Mouse (Mus musculus) macrophage (primary cell): ENCODE measurements around the gene Trpv4. TPM values are rescaled to one million over a fixed set of nuclear protein-coding genes. Genes with fewer than 3 reads are reported as not detected.

Experiments
- H3K27ac ChIP-seq: fragments of 350-480 bp; formaldehyde crosslinking; 2 replicates; pipeline ENCODE4 v1.9.0; 2021
- H3K36me3 ChIP-seq: fragments of 350-480 bp; formaldehyde crosslinking; 2 replicates; pipeline ENCODE4 v1.9.0; 2021; ENCODE audit errors: inconsistent target
- H3K4me3 ChIP-seq: fragments of 350-480 bp; formaldehyde crosslinking; 2 replicates; pipeline ENCODE4 v1.9.0; 2021; ENCODE audit errors: inconsistent target
- H3K79me2 ChIP-seq: fragments of 350-480 bp; formaldehyde crosslinking; 2 replicates; pipeline ENCODE4 v1.9.0; 2021; ENCODE audit errors: inconsistent target
- WGBS: methylation state at CpG from one replicate; pipeline ENCODE4 v1.1.7; 2026; ENCODE audit warnings: inconsistent platforms; ENCODE audit not compliant: missing documents; 5-methylcytosine and 5-hydroxymethylcytosine counted together
- polyA plus RNA-seq: library from polyadenylated mRNA; stranded (reverse); fragments of 250-400 nt; gene quantifications from 3 replicates; pipeline ENCODE4 v1.2.4, GENCODE M21; 2018; ENCODE audit warnings: inconsistent platforms

Gene Trpv4
- polyA plus RNA-seq, 1 experiment from 2014 or later = 7.1 TPM

GRCm38 (mm10) chr5:114685986-114686385 lies 27.8 kb upstream of the Trpv4 start:
- Histone ChIP-seq H3K4me3 (no peak overlapping the region), H3K79me2 (peaks cover 96% of the 10 kb centered on the region), H3K27ac (no peak overlapping the region), H3K36me3 (peaks cover 5% of the 10 kb centered on the region; the same call in 1 of the 2 replicates)
- 97% methylated on average over 5 of the region's 5 CpGs for WGBS

DNA sequence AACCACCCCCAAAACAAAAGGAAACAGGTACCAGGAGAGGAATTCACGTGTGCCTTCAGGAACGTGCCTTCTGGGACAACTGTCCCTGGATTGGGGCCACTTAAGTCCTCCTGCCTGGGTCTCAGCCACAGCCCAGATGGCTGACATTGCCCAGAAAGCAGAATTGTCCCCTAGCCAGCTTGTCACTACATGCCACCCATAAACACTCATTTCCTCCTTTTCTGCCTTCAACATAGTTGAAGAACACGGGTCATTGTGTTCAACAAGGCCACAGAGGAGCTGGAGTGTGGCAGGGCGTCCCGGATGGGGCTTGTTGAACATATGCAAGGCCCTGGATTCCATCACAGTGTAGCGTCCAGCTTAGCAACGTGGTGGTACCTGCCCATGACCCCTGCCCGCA lies 23.5 kb upstream of the Trpv4 start:
- 28% methylated on average over 8 of the region's 8 CpGs for WGBS
- H3K4me3 ChIP-seq = no peak overlapping the region
- peaks cover 29% of the 10 kb centered on the region for H3K36me3 ChIP-seq
- H3K27ac ChIP-seq = peak overlapping the region; percentile 70
- peaks cover 100% of the 10 kb centered on the region for H3K79me2 ChIP-seq

DNA sequence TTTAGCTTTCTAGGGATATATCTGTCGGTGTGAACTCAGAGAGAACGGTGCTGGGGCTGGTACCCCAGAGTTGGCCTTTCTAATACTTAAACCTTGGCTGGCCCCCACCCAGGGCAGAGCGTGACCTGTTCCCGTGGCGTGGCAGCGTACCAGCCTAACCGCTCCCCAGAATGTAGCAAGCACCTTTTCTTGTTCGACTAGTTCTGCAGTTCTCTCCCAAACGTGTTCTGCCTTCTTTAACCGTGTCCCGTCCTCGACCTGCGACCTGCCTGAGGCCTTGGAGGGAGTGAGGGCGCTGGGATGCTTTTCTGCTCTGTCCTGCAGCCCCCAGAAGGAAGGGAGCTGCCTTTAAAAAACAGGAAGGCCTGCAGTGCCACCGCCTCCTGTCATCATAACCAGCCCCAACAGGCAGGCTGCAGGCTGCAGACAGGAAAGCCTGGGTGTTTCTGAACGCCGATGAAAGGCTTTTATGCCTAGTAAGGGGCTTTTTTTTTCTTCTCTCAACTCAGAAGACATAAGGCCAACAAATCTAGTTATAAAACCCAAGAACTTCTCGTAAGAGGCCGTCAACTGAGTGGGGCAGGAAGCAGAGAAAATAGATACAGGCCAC lies 22.6 kb upstream of the Trpv4 start:
- Histone ChIP-seq H3K36me3 (peaks cover 38% of the 10 kb centered on the region), H3K27ac (peak overlapping the region; percentile 70), H3K79me2 (peaks cover 99% of the 10 kb centered on the region), H3K4me3 (no peak overlapping the region)
- 18% methylated on average over 18 of the region's 19 CpGs for WGBS

DNA sequence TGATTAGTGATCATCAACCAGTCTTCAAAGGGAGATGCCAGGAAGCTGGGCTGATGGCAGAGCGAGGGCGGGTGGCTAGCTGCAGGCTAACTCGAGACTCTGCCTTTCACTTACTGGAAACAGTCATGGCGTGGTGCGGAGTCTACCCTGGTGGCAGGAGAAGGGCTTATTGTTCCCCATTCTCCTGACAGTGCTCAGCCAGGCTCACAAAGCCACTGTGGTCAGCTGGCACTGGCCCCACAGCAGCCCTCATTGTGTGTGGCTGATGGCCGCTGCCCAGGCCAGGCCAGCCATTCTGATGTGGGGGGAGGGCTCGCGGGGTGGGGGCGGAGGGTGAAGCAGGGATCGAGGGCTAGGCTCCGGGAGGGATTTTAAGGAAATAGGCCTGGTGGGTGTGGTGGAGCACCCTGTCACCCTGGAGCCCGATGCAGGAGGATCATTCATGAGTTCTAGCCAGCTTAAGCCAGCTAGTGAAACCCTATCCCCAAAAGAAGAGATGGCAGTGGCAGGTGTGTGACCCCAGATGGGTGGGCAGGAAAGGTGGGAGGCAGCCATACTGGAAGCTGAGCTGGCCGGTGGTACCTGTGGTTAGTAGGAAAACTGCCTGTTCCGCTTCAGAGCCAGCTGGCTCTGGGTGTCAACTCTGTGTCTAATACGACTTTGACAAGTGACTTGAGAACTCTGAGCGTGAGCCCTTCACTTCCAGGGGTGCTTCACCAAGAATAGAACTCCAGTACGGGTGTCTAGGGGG lies 21.8 kb upstream of the Trpv4 start:
- Histone ChIP-seq H3K27ac (peak overlapping the region; percentile 70), H3K36me3 (peaks cover 46% of the 10 kb centered on the region), H3K4me3 (no peak overlapping the region), H3K79me2 (peaks cover 99% of the 10 kb centered on the region)
- 53% methylated on average over 17 of the region's 17 CpGs for whole genome bisulfite sequencing

DNA sequence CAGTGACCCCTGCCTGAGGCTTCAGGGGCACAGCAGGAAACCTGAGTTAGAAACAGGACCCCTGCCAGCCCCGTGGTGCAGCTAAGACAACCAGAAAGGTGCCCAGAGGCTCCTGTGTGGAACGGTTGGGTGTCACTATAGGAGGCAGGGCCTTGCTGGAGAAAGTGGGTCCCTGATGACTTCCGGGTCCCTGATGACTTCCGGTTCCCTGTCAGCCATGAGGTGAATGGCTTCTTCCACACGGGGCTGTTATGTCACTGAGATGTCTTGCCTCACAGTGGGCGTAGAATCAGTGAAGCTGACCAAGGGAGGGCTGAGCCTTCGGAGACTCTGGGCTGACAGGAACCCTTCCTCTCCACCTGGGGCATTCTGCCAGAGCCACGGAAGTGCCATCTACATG lies 16.4 kb upstream of the Trpv4 start:
- Histone ChIP-seq H3K79me2 (peaks cover 71% of the 10 kb centered on the region), H3K4me3 (no peak overlapping the region), H3K27ac (no peak overlapping the region), H3K36me3 (peaks cover 82% of the 10 kb centered on the region)
- WGBS = 81% methylated on average over 8 of the region's 8 CpGs

- 93% methylated on average over 13 of the region's 13 CpGs for WGBS
- Histone ChIP-seq H3K27ac (no peak overlapping the region), H3K4me3 (no peak overlapping the region), H3K36me3 (peaks cover 75% of the 10 kb centered on the region), H3K79me2 (peaks cover 56% of the 10 kb centered on the region)
These were observed 14.9 kb upstream of the Trpv4 start for GRCm38 (mm10) chr5:114673114-114673513.

GRCm38 (mm10) chr5:114669014-114669413 lies 10.8 kb upstream of the Trpv4 start:
- Histone ChIP-seq H3K4me3 (no peak overlapping the region), H3K36me3 (peaks cover 34% of the 10 kb centered on the region), H3K27ac (no peak overlapping the region), H3K79me2 (peaks cover 16% of the 10 kb centered on the region)
- 97% methylated on average over 5 of the region's 5 CpGs for WGBS

- H3K79me2 ChIP-seq = no peaks in the 10 kb centered on the region; the same call in 1 of the 2 replicates
- H3K36me3 ChIP-seq = peaks cover 20% of the 10 kb centered on the region
- H3K27ac ChIP-seq = peak overlapping the region; percentile 65
- peak overlapping the region; percentile 14; the same call in 1 of the 2 replicates for H3K4me3 ChIP-seq
- 1% methylated on average over 36 of the region's 36 CpGs for WGBS
These were observed 9.1 kb upstream of the Trpv4 start for GRCm38 (mm10) chr5:114667228-114667856.

DNA sequence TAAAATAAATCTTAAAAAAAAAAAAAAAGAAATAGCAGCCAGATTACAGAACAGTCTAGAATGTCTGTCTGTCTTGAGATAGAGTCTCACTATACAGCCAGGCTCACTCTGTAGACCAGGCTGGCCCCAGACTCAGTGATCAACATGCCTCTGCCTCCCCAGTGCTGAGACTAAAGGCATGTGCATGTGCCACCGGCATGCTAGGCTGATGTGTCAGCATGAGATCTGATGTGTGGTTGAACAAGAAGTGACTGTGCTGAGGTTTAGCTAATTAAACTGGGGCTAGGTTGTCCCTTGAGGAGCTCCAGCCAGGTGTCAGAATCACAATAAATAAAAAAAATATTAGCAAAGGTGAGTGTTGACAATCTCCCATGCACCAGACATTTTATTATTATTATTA lies 8.4 kb upstream of the Trpv4 start:
- 67% methylated on average over 1 of the region's 1 CpGs for WGBS
- no peak overlapping the region for H3K4me3 ChIP-seq

GRCm38 (mm10) chr5:114664750-114665149 lies 6.5 kb upstream of the Trpv4 start:
- Histone ChIP-seq H3K79me2 (no peaks in the 10 kb centered on the region), H3K27ac (no peak overlapping the region), H3K4me3 (no peak overlapping the region), H3K36me3 (peaks cover 9% of the 10 kb centered on the region)
- WGBS = 92% methylated on average over 6 of the region's 7 CpGs

More for the DNA sequence above, 8.4 kb upstream of the Trpv4 start:
- H3K79me2 ChIP-seq = no peaks in the 10 kb centered on the region; the same call in 1 of the 2 replicates
- H3K36me3 ChIP-seq = peaks cover 20% of the 10 kb centered on the region
- peak overlapping the region; percentile 65 for H3K27ac ChIP-seq

GRCm38 (mm10) chr5:114664139-114664538 lies 5.9 kb upstream of the Trpv4 start:
- Histone ChIP-seq H3K4me3 (no peak overlapping the region), H3K36me3 (peaks cover 3% of the 10 kb centered on the region; the same call in 1 of the 2 replicates), H3K27ac (no peak overlapping the region), H3K79me2 (no peaks in the 10 kb centered on the region)
- 100% methylated on average over 3 of the region's 4 CpGs for WGBS

DNA sequence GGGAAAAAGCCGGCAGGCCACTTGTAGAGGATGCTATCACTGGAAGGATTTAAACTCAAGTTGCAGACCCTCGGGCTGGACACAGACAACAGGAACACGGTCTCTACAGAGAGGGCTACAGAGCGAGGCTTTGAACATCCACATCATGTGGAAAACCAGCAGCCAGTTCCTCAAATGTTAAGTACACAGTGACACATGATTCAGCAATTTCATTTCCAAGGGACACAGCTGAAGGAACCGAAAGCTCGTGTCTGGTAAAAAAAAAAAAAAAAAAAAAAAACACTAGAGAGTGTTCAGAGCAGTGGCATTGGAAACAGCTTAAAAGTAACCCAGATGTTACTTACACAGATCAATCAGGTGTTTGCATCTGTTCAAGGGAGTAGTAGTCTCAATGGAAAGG lies 2.8 kb upstream of the Trpv4 start:
- Histone ChIP-seq H3K79me2 (no peaks in the 10 kb centered on the region), H3K4me3 (no peak overlapping the region), H3K36me3 (no peaks in the 10 kb centered on the region), H3K27ac (peak overlapping the region; percentile 90)
- 3% methylated on average over 6 of the region's 6 CpGs for WGBS

- Histone ChIP-seq H3K36me3 (no peaks in the 10 kb centered on the region), H3K79me2 (no peaks in the 10 kb centered on the region), H3K4me3 (peak overlapping the region; percentile 6; the same call in 1 of the 2 replicates), H3K27ac (no peak overlapping the region)
- 82% methylated on average over 10 of the region's 10 CpGs for WGBS
These were observed 795 bp downstream of the Trpv4 start for GRCm38 (mm10) chr5:114657426-114657825.

GRCm38 (mm10) chr5:114656305-114656704 lies 1.9 kb downstream of the Trpv4 start:
- H3K36me3 ChIP-seq = no peaks in the 10 kb centered on the region
- no peaks in the 10 kb centered on the region for H3K79me2 ChIP-seq
- 90% methylated on average over 7 of the region's 7 CpGs for WGBS
- H3K27ac ChIP-seq = no peak overlapping the region
- no peak overlapping the region for H3K4me3 ChIP-seq

- Histone ChIP-seq H3K36me3 (no peaks in the 10 kb centered on the region), H3K4me3 (no peak overlapping the region), H3K79me2 (no peaks in the 10 kb centered on the region), H3K27ac (no peak overlapping the region)
- WGBS = 93% methylated on average over 5 of the region's 5 CpGs
These were observed 2.5 kb downstream of the Trpv4 start for GRCm38 (mm10) chr5:114655721-114656120.
